Mouse (Mus musculus): ENCODE results near the gene Polr2l.
"Not testable (repeated sequence)": the region's sequence is repeated elsewhere in the genome, so short reads cannot be mapped to it uniquely, and the experiment has no call there.

The Polr2l gene

GRCm38 (mm10) chr7:141451928-141452327 is 23.0 kb downstream of the Polr2l start:
- no peak for DNase-seq (ENCODE audit: low read depth)

- DNase-seq (ENCODE audit: low read depth), result peak; percentile 87
Measured at GRCm38 (mm10) chr7:141447110-141447991, 27.6 kb downstream of the Polr2l start, which contains the start of gene Rplp2. Gene Rplp2 (plus strand): TSS chr7:141447370.

GRCm38 (mm10) chr7:141446374-141446773 is 28.6 kb downstream of the Polr2l start:
- DNase-seq (ENCODE audit: low read depth), result not testable (repeated sequence)

GRCm38 (mm10) chr7:141443828-141444237 is 31.1 kb downstream of the Polr2l start, which contains the start of gene Pidd1:
Gene Pidd1 (minus strand): TSS chr7:141444025.
- peak; percentile 64 for DNase-seq (ENCODE audit: low read depth)

GRCm38 (mm10) chr7:141443081-141443821 is 31.7 kb downstream of the Polr2l start:
- DNase-seq (ENCODE audit: low read depth), result peak; percentile 42

- no peak for DNase-seq (ENCODE audit: low read depth)
Measured at GRCm38 (mm10) chr7:141442199-141442598, 32.7 kb downstream of the Polr2l start.

GRCm38 (mm10) chr7:141441460-141441859 is 33.5 kb downstream of the Polr2l start:
- DNase-seq (ENCODE audit: low read depth), result no peak

GRCm38 (mm10) chr7:141440613-141441012 is 34.3 kb downstream of the Polr2l start:
- DNase-seq (ENCODE audit: low read depth), result no peak

- no peak for DNase-seq (ENCODE audit: low read depth)
Measured at GRCm38 (mm10) chr7:141439811-141440210, 35.1 kb downstream of the Polr2l start.

GRCm38 (mm10) chr7:141439140-141439679 is 35.7 kb downstream of the Polr2l start:
- DNase-seq (ENCODE audit: low read depth), result no peak

GRCm38 (mm10) chr7:141438201-141438968 is 36.5 kb downstream of the Polr2l start:
- DNase-seq (ENCODE audit: low read depth), result no peak

- DNase-seq (ENCODE audit: low read depth), result no peak
Measured at GRCm38 (mm10) chr7:141437178-141438120, 37.5 kb downstream of the Polr2l start, which contains the start of gene Slc25a22. Gene Slc25a22 (minus strand): TSS chr7:141437892.

- DNase-seq (ENCODE audit: low read depth), result no peak
Measured at GRCm38 (mm10) chr7:141436523-141436892, 38.4 kb downstream of the Polr2l start.

- DNase-seq (ENCODE audit: low read depth), result no peak
Measured at GRCm38 (mm10) chr7:141435856-141436522, 38.9 kb downstream of the Polr2l start.

- DNase-seq (ENCODE audit: low read depth), result peak; percentile 56
Measured at GRCm38 (mm10) chr7:141435129-141435855, 39.6 kb downstream of the Polr2l start.

GRCm38 (mm10) chr7:141434464-141434863 is 40.5 kb downstream of the Polr2l start:
- no peak for DNase-seq (ENCODE audit: low read depth)

- no peak for DNase-seq (ENCODE audit: low read depth)
Measured at GRCm38 (mm10) chr7:141433517-141434400, 41.2 kb downstream of the Polr2l start.
